Mouse (Mus musculus): ENCODE results near the gene Phf21a.

Gene Phf21a

DNA sequence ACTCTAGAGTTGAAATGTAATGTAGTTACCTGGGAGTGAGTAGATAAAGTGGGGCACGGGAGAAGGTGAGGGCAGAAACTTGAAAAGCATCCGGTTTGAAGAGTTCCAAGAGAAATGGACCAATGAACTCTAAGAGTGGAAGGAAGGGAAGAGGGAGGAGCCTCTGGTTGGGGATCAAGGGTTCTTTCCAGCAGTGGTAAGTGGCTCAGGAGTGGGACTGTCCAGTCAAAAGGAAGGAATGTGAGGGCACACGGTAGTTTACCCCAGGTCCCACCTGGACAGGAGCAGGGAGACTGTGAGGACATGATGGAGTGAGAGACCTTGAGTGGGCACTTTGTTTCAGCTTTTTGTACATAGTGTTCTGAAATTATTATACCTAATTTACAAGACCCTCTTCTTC, 196.4 kb downstream of the Phf21a start:
- no peak for DNase-seq (ENCODE audit: low read depth in 2 of 2, low spot score in 2 of 2)

DNA sequence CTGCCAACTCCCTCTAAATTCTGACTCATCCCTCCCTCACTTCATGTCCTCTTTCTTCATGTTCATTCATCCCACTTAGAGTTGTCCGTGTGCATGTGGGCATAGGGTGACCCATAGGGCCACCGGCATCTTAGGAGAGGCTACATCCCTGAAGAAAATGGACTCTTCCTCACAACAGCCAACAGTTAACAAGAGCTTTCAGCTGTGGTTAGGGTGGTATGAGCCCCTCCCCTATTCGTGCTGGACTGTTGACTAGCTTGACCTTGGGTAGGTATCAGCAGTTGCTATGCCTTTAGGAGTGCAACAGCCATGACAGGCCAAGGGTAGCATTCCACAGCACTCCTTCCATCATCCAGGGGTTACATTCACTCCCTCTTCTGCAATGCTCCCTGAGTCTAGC, 198.6 kb downstream of the Phf21a start:
- no peak for DNase-seq (ENCODE audit: low read depth in 2 of 2, low spot score in 2 of 2)

DNA sequence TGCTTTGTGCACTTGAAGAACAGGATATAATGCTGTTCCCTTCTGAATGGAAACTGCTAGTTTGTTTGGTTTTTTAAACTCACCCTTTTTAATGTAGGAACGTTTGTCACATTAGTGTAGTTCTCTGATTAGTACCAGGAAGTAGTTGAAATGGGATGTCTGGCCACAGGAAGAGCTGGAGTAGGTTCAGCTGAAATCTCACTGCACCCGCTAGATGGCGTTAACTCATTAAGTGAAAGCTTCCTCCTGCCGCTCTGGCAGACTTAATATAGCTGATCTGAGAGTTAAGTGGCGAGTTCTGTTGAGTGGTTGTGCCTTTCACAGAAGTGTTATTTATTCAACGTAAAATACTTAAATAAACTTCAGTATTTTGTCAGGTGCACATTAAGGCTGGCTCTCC, 203.5 kb downstream of the Phf21a start:
- peak; percentile 52 to 68 for DNase-seq (ENCODE audit: low read depth in 2 of 2, low spot score in 2 of 2)

DNA sequence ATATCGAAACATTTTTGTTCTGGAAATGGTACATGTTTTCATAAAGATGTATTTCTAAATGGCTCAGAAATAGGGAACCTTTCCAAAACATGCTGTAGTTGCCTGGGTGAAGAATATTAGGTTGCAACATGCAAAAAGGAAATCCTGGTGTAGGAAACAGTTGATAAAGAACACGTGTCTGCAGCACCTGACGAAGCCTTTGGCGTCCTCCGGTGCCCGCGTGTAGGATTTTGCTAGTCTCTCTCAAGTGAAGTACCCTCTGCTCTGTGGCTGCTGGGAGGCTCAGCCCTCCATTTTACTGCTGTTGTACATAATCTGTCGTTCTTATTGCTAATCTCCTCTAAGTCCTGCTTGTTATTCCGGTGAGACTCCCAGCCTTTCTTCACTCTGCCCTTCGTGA, 207.0 kb downstream of the Phf21a start:
- DNase-seq (ENCODE audit: low read depth in 2 of 2, low spot score in 2 of 2), result no peak

DNA sequence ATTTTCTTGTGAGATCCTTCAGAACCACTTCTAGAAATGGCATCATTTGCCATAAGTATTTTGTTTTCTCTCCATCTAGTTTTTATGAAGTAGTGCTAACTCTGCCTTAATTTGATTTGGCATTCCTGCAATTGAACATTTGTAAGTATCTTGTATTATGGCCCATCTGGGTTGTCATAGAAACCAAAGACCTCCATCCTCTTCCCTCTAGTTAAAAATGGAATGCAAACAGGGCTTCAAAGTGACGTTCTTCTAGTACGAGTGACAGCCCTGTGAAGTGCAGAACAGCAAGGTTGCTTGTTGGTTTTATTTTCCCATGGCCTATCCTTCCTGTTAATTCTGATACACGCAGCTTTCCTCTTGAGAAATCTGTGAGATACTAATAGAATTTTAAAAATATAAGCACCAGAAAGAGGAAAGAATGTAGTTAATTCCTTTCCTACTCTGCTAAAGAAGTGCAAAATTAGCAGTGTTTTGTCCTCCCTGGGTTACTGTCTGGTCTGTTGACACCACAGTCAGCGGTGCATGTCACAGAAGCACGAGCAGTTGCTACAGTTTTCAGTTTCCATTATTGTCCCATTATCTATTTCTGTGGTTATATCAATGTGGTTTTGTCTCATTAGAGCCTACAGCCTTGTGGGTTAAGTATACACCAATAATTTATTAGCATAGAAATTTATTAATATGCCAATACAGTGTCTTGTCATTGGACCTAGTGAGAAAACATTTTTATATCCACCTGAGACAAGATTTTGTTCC, 209.1 kb downstream of the Phf21a start:
- DNase-seq (ENCODE audit: low read depth in 2 of 2, low spot score in 2 of 2), result no peak

DNA sequence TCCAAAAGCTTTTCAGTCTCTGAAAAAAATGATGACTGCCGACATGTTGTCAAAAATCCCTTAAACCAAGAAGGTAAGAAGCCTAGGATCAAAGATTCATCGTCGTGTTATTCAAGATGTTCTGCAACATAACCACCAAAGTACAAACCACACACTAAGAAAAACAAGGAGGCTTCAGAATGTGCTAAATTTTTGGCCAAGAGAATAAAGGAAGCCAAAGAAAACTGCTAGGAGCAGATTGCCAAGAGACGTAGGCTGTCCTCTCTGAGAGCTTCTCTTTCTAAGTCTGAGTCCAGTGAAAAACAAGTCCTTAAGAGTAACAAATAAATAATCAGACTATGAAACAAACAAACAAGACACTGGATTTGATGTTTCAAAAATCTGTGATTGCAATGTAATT, 219.6 kb downstream of the Phf21a start:
- DNase-seq (ENCODE audit: low read depth in 2 of 2, low spot score in 2 of 2), result no peak

DNA sequence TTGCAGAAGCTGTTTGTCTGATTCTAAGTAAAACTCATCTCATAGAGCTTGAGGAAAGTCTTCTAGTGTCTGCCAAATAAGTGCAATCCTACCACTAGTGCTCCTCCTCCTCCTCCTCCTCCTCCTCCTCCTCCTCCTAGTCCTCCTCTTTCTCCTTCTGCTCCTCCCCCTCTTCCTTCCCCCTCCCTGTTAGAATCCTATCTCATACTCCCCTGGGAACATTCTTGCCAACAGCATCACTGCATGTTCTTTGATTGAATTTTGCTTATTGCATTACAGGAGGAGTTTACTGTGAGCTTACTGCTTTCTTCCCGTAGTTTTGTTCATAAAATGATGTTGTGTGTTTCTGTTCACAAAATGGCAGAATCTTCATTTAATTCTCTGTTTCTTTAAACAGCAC, 221.1 kb downstream of the Phf21a start:
- no peak for DNase-seq (ENCODE audit: low read depth in 2 of 2, low spot score in 2 of 2)

DNA sequence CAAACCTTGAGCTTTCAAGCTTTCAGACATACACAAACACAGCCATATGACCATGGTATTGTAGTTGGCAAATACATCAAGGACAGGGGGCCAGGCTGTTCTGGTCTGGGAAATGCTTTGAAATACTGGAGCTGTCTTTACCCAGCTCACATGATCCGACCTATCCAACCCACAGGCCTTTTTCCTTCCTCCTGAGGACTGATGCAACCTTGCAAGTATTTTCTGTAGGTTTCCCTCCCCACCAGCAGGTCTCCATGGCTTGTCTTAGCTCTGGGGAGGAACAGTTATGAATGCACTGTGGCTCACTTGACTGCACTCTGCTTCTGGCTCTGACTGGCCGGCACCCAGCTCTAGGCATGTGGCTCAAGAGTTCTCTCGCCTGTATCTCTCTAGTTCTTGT, 223.7 kb downstream of the Phf21a start:
- no peak for DNase-seq (ENCODE audit: low read depth in 2 of 2, low spot score in 2 of 2)

DNA sequence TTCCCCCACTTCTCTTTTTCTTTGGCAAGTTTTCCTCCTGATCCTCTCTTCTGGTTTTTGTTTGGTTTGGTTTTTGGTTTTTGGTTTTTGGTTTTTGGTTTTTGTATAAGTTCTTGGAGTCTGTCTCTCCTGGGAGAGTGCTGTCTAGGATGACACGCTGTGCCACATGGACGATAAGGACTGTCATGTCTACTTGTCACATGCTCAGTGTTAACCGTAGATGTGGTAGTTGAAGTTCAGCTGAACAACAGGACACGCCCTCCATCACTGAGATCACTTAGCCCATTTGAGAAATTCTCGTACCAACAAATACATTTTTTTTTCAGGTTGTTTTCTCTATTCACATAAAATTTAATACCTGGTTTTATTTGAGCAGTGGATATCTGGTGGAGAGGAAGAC, 224.3 kb downstream of the Phf21a start:
- no peak for DNase-seq (ENCODE audit: low read depth in 2 of 2, low spot score in 2 of 2)

DNA sequence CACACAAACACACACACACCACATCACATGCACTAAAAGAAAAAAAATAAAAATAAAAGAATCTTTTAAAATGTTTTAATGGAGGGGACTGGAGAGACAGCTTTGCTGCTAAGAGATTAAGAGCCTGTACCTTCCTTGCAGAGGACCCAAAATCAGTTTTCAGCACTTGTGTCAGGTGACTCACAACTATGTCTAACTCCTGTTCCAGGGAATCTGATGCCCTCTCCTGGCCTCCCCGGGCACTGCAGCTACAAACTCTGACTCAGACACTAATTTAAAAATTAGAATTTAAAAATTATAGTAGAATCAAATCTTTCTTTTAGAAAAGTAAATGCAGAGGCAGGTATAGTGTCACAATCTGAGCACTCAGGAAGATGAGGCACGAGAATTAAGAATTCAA, 229.8 kb downstream of the Phf21a start:
- DNase-seq (ENCODE audit: low read depth in 2 of 2, low spot score in 2 of 2), result peak; percentile 14 to 24

DNA sequence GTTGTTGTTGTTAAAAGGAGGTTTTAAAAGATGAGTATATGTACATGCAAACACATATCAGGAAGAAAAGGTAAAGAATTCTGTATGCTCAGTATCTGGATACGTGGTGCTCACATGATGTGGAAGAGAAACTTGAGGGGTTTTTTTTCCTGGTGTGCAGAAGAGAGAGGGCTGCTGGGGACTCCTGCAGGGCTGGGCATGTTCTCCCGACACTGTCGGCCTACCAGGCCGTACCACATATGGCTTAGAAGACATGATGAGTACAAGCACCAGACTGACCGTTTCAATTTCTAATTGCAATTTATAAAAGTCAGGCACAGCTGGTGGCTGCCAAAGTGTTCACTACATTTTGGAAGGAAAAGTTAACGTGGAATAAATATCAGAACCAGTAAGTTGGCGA, 232.8 kb downstream of the Phf21a start:
- no peak for DNase-seq (ENCODE audit: low read depth in 2 of 2, low spot score in 2 of 2)

DNA sequence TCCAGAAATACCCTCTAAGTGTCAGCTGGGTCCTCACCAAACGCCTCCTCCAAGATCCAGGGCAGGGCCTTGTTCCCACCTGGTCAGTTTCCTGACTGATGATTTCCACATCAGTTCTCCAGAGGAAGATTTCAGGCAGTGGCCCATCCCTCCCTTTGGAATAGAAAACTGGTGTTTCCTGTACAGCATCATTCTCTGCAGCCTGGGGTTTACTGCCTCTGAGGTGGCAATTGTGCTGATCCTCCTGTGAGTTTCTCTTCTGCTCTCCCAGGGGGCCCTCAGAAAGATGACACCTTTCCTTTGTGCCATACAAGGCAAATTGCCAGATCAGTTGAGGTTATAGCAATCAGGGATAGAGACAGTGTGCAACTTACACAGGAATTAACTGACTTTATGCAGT, 233.3 kb downstream of the Phf21a start:
- no peak for DNase-seq (ENCODE audit: low read depth in 2 of 2, low spot score in 2 of 2)

DNA sequence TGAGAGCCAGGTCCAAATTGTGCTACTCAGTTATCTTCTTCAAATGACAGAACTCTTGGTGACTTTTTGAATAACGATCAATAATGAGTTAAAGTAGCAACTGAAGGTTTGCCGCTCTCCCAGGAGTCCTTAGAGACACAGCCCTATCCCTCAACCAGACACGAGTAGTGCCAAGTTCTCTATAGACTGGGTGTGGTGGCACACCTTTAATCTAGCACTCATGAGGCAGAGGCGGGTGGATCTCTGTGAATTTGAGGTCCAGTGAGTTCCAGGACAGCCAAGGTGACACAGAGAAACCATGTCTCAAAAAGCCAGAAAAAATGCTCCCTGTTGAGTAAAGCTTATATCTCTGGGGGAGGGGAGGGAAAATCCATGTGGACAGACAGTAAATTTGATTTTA, 234.7 kb downstream of the Phf21a start:
- no peak for DNase-seq (ENCODE audit: low read depth in 2 of 2, low spot score in 2 of 2)

DNA sequence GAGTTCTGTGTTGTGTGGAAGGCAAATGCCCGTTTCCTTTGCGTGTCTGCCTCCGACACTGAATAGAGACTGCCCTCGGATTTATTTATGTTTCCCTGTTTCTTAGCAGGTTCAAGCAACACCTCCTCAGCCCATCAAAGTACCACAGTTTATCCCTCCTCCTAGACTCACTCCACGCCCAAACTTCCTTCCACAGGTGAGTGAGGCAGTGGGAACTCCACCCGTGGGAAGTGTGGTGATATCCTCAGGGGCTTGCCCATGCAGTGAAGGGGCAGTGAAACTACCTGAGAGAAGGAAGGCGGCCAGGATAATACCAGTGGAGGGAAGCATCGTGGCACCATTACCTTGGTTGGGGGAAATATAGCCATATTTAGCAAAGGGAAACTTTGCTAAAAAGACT, 235.3 kb downstream of the Phf21a start:
- DNase-seq (ENCODE audit: low read depth in 2 of 2, low spot score in 2 of 2), result no peak

DNA sequence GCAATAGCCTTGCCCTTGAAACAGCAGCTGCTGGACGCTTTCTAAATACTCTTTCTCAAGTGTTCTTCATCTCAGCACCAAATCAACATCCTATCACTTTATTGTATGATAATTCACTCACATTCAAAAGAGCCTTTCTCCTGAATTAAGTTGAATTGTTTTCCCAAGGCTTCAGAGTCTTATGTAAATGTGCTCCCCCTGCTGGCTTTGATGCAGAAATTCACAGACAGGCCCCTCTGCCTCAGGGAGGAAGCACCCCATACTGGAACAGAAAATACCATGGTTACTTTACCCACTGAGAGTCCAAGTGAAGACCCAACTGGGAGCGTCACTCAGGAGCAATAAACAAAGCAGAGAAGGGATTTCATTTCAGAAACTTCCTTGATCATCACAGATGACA, 237.9 kb downstream of the Phf21a start:
- DNase-seq (ENCODE audit: low read depth in 2 of 2, low spot score in 2 of 2), result peak; percentile 4 to 13

DNA sequence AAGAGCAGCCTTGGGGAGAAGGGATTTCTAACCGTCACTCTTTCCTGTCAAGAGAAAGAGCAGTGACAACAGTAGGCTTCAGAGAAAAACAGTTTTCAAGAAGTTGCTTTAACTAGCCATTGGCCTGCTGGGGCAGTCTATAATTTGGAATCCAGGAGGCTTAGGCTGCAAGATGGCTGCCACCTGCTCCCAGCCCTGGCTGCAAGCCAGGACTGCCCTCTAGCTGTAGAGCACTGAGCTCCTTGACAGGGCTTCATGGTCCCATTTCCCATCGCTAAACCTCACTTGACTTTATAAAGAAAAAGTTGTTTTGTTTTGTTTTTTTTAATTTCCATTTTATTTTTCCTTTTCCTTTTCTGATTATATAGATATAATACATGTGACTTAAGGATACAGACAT, 238.5 kb downstream of the Phf21a start:
- DNase-seq (ENCODE audit: low read depth in 2 of 2, low spot score in 2 of 2), result no peak

DNA sequence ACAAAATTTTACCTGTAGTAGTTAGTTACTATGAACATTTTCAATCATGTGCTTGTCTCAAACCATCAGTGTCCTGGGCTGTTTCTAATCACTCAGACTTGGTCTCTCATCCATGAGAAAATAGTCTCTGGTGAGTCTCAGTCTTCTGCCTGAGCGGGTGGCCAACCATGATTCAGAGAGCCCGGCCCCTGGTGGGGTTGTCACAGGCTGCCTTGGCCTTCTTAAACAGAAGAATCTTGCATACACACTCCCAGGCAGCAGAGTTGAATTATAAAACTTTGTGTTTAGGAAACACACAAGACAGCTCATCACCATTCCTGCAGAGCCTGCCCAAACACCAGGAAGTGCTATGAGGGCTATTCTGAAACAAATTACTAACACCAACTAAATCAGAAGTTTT, 239.0 kb downstream of the Phf21a start:
- no peak for DNase-seq (ENCODE audit: low read depth in 2 of 2, low spot score in 2 of 2)

DNA sequence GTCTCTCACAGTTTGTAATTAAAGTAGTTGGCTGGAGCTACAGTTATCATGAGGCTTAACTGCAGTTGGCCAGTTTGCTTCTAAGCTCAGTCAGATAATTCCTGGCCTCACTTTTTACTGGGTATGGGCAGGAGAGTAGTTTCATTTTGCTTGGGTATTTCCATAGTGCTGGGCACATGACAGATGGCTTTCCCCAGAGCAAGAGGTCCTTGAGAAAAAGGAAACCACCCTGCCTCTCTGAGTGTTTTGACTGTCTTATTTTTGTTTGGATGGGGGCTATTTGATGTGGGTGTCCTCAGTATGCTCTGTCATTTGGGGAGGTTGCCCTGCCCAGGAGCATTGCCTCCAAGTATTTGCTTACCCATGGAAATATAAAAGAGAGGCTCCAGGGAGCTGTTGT, 249.5 kb downstream of the Phf21a start:
- no peak for DNase-seq (ENCODE audit: low read depth in 2 of 2, low spot score in 2 of 2)

DNA sequence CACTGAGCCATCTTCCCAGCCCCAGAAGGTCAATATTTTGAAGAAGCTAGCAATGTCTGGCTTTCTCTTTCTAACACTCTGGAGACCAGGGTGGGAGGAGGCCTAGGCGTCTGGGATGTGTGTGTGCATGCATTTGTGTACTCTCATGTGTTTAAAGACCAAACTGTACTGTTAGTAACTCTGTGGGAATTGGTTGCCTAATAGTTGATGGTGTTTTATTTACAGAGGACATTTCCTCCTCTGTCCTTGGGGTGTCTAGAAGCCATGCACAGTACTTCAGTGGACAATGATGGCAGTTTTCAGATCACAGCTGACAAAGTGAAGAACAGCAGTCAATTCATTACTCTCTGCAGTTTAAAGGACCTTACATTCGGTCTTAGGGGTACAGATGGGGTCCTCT, 254.3 kb downstream of the Phf21a start:
- DNase-seq (ENCODE audit: low read depth in 2 of 2, low spot score in 2 of 2), result no peak

DNA sequence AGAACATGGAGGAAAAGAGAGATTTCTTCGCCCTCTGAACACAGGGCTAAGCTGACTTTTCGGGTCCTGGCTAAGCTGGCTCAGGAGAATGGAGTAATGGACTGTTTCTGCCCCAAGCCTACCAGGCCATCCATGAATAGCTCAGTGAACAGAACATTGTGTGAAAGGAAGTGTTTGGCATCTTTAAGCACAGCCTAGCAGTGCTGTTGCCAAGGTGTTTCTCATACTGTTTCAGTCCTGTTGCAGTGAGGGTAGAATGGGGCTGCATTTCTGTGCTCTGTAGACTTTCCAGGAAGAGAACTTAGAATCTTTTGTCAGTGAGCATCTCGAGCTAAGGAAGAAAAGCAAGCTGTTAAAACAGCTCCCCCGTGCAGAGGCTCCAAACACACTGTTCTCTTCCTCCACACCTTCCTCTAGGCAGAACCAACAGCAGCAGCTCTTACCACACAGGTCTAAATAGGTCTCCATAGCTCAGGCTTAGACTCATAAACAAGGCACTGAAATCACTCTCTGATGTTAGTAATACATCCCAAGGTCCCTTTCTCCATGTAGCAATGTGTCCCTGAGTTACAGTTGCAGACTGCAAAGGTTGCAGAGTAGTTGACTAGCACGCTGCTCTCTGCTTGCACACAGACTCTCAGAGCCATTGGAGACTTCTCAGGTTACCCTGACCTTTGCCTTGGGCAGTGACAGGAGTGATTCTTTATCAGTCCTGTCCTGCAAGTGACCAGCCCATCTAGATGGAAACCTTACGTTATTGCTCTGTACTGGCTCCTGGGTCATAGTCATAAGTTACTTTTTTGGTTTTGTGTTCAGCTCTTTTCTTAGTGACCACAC, 256.9 kb downstream of the Phf21a start:
- DNase-seq (ENCODE audit: low read depth in 2 of 2, low spot score in 2 of 2), result no peak

DNA sequence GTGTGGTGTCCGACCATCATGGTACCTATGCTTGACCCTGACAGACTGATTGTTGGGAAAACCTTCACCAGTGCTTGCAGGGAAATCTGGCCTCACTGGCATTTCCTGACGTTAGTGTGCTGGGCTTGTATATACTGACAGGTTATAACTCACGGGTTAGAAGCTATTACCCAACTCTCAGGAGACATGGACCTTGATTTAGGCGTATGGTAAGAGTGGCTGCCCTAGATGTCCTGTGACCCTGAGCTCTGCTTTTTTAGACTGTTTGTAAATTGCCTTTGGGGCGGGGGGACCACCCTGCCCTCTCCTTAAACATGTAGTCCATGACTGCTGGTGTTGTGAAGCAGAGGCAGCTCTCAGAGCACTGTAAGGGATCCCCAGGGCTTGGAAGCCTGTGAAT, 257.8 kb downstream of the Phf21a start:
- DNase-seq (ENCODE audit: low read depth in 2 of 2, low spot score in 2 of 2), result no peak

DNA sequence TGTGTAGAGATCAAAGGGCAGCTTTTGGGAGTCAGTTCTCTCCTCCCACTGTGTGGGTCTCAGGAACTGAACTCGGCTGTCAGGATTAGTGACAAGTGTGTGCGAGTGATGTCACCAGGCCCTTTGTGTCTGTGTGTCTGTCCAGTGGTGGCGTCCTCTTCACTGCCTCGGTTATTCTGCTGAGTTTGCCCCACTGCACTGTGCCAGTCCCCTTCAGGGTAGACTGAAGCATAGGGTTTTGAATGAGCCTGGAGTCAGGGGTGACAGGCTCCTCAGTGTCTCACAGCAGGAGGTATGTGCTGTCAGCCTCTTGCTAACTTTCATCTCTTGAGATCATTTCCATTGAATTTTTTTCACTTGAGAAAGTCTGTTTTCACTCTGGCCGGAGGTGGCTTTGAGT, 260.5 kb downstream of the Phf21a start:
- no peak for DNase-seq (ENCODE audit: low read depth in 2 of 2, low spot score in 2 of 2)

DNA sequence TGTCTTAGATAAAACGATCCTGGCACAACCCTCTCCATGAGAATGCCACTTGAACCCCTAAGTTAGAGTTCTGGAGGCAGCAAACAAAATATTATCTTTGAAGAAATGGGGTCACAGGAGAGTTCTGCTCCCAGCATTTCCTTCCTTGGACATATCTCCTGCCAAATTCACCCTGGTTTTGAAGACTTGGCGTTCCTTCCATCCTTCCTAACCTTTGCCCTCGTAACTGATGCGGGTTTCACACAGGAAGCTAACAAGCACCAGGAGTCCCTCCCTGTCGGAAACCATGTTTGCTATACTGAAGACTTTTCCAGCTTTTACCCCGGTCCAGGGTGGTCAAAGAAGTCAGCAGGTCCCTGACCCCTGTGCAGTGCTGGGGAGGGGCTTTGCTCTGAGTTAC, 261.3 kb downstream of the Phf21a start:
- DNase-seq (ENCODE audit: low read depth in 2 of 2, low spot score in 2 of 2), result no peak
